Mouse (Mus musculus) heart, embryonic 15.5 days (tissue): ENCODE measurements around the gene Kbtbd8. TPM values are rescaled to one million over a fixed set of nuclear protein-coding genes. Genes with fewer than 3 reads are reported as not detected.

Experiments used
- polyA plus RNA-seq: library from polyadenylated mRNA; unstranded; fragments of >200 nt; fragmentation: Nextera tagmentation; extraction: Ambion mirVana; gene quantifications from 2 replicates; pipeline ENCODE4 v1.2.1, GENCODE M21; 2015

Gene Kbtbd8
- polyA plus RNA-seq, 1 experiment from 2014 or later, result 0.59 TPM

Other genes with a start within 250 kb of the Kbtbd8 start
- gene Gm10234, start 204.9 kb downstream of the Kbtbd8 start, polyA plus RNA-seq, result not detected in 2 replicates